25 mouse cellular contexts compared by ENCODE assay signal in the genomic region with DNA sequence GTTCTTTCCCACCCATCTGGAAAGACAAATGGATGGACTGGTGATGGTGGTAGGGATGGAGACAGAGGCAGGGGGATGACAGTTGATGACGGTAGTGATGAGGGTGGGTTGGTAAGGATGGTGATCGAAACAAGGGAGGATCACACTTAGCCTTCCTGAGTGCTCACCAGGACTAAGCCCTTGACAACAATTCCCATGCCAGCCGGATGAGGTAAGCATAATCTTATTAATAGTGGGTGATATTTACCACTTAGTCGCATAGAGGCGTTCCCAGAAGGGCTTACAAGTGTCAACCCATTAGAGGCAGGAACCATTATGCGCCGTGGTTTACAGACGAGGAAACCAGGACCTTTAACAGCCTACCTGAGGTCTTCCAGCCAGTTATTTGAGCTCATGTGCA. TPM values are rescaled to one million over a fixed set of nuclear protein-coding genes. Genes with fewer than 3 reads are reported as not detected.
DNase-seq lines count a peak whose midpoint lies in the region; ATAC-seq lines count a peak whose summit lies in the region.
"Had no signal": no experiment of that assay in that cellular context is flagged by ENCODE, and none has a peak within 500 bp of the region (broad histone marks: within the 10 kb centered on the region; RNA-seq: fewer than 3 reads in every experiment).

No protein-coding gene starts in this region.

- intact Hi-C loops in gastrocnemius, postnatal 14 days (cut with DNase I; ENCODE audit: low total_unique reads), result no loop called here
- intact Hi-C loops in gastrocnemius, postnatal 36 days (cut with DNase I), result no loop called here

- 91% methylated on average over 8 of the region's 8 CpGs for WGBS in limb, embryonic 10.5 days
- WGBS in hindbrain, embryonic 11.5 days, result 94% methylated on average over 8 of the region's 8 CpGs

- no peaks in the 10 kb centered on the region for H3K36me3 ChIP-seq in limb, embryonic 10.5 days
- no peaks in the 10 kb centered on the region for H3K36me3 ChIP-seq in hindbrain, embryonic 11.5 days (ENCODE audit: control insufficient read depth, insufficient read depth, low read length)
- H3K36me3 ChIP-seq: embryonic facial prominence, embryonic 13.5 days; embryonic facial prominence, embryonic 15.5 days; forebrain, embryonic 10.5 days; forebrain, embryonic 12.5 days had no signal

- 0 out of 2 replicates have a peak overlapping the region, but pooled peaks have one; percentile 83 for H3K27ac ChIP-seq in limb, embryonic 10.5 days
- H3K27ac ChIP-seq in hindbrain, embryonic 11.5 days (ENCODE audit: low read depth, low read length), result no peak overlapping the region
- H3K27ac ChIP-seq: embryonic facial prominence, embryonic 13.5 days; embryonic facial prominence, embryonic 15.5 days; forebrain, embryonic 10.5 days; forebrain, embryonic 12.5 days had no signal

- H3K9ac ChIP-seq in hindbrain, embryonic 11.5 days (ENCODE audit: low read depth, low read length), result no peak overlapping the region
- H3K9ac ChIP-seq: embryonic facial prominence, embryonic 13.5 days; embryonic facial prominence, embryonic 15.5 days; forebrain, embryonic 12.5 days had no signal

- no peak for ATAC-seq in hindbrain, embryonic 11.5 days (ENCODE audit: low FRiP score)
- ATAC-seq: forebrain, embryonic 14.5 days; forebrain, embryonic 16.5 days had no signal

- DNase-seq in gastrocnemius, postnatal 14 days, result peak; percentile 1
- no peak for DNase-seq in gastrocnemius, postnatal 36 days
- peak; percentile 56 for DNase-seq in retina, postnatal 1 day
- no peak for DNase-seq in retina, embryonic 14.5 days (ENCODE audit: low spot score)
- no peak for DNase-seq in limb, embryonic 10.5 days (ENCODE audit: low spot score)
- no peak for DNase-seq in hindbrain, embryonic 11.5 days (ENCODE audit: low spot score)
- DNase-seq: adrenal gland, adult 2 months; adrenal gland, postnatal 10 days; cerebellum, adult 11 months; cerebellum, adult 18-20 months; cerebellum, adult 8-10 months; cerebellum, adult 9-11 months; cerebellum, postnatal 14 days; cerebellum, postnatal 36 days; embryo, embryonic 11 days had no signal

- peaks cover 21% of the 10 kb centered on the region; the same call in 1 of the 2 replicates for H3K27me3 ChIP-seq in limb, embryonic 10.5 days (ENCODE audit: low read depth, poor library complexity, severe bottlenecking)
- no peaks in the 10 kb centered on the region for H3K27me3 ChIP-seq in hindbrain, embryonic 11.5 days (ENCODE audit: control insufficient read depth, insufficient read depth, low read length)

- H3K4me3 ChIP-seq in limb, embryonic 10.5 days, result no peak overlapping the region
- no peak overlapping the region for H3K4me3 ChIP-seq in hindbrain, embryonic 11.5 days (ENCODE audit: low read depth, low read length)
- H3K4me3 ChIP-seq: embryonic facial prominence, embryonic 13.5 days; embryonic facial prominence, embryonic 15.5 days; erythroblast, embryonic 14.5 days; forebrain, embryonic 10.5 days; forebrain, embryonic 12.5 days had no signal

- H3K4me2 ChIP-seq in hindbrain, embryonic 11.5 days (replicated peaks; ENCODE audit: low read depth, low read length), result no peak overlapping the region
- H3K4me2 ChIP-seq: embryonic facial prominence, embryonic 15.5 days; forebrain, embryonic 12.5 days had no signal

- H3K4me1 ChIP-seq in limb, embryonic 10.5 days, result peaks cover 36% of the 10 kb centered on the region
- H3K4me1 ChIP-seq in hindbrain, embryonic 11.5 days (replicated peaks; ENCODE audit: control insufficient read depth, insufficient read depth, low read length), result 0 out of 2 replicates have a peak, but pooled peaks cover 4% of the 10 kb centered on the region

- no peaks in the 10 kb centered on the region for H3K9me3 ChIP-seq in limb, embryonic 10.5 days (replicated peaks)
- no peaks in the 10 kb centered on the region for H3K9me3 ChIP-seq in hindbrain, embryonic 11.5 days (ENCODE audit: control insufficient read depth, low read length)

RNA-seq across cellular contexts. Expression of a gene that starts 24.4 kb away (rescaled TPM):
- under 1 TPM; 0.07 to 0.08 TPM for total RNA-seq in gastrocnemius, postnatal 14 days (2021)
- under 1 TPM; 0.07 to 0.08 TPM for total RNA-seq in gastrocnemius, postnatal 36 days (2021)
- 0.36 and 0.44 TPM in 2 replicates for polyA plus RNA-seq in limb, embryonic 10.5 days (2016; fragmentation: Nextera tagmentation; extraction: Ambion mirVana)
- polyA plus RNA-seq in hindbrain, embryonic 11.5 days (2014; fragmentation: Nextera tagmentation; extraction: Ambion mirVana), result 0.05 and 0.08 TPM in 2 replicates
- total RNA-seq: adrenal gland, adult 2 months; adrenal gland, postnatal 10 days; adrenal gland, postnatal 4 days; common myeloid progenitor, adult 5-6 weeks had no signal
- polyA plus RNA-seq: adrenal gland, adult 2 months; erythroblast, embryonic 14.5 days; forebrain, embryonic 14.5 days; forebrain, embryonic 16.5 days had no signal

RNA-seq across cellular contexts. Expression of a gene that starts 36.2 kb away (rescaled TPM):
- 100 to 1,000 TPM; 101 to 150 TPM for total RNA-seq in gastrocnemius, postnatal 14 days (2021)
- 100 to 1,000 TPM; 105 to 170 TPM for total RNA-seq in gastrocnemius, postnatal 36 days (2021)
- 0.05 and 0.33 TPM in 2 replicates for polyA plus RNA-seq in limb, embryonic 10.5 days (2016; fragmentation: Nextera tagmentation; extraction: Ambion mirVana)
- polyA plus RNA-seq in hindbrain, embryonic 11.5 days (2014; fragmentation: Nextera tagmentation; extraction: Ambion mirVana), result 1.2 and 2.4 TPM in 2 replicates

RNA-seq across cellular contexts. Expression of a gene that starts 59.5 kb away (rescaled TPM):
- total RNA-seq in gastrocnemius, postnatal 14 days (2021), result 1 to 10 TPM; 1.3 to 1.9 TPM
- total RNA-seq in gastrocnemius, postnatal 36 days (2021), result 1 to 10 TPM; 2.0 to 3.0 TPM
- polyA plus RNA-seq in limb, embryonic 10.5 days (2016; fragmentation: Nextera tagmentation; extraction: Ambion mirVana), result 1.3 and 1.5 TPM in 2 replicates
- not detected in 2 replicates for polyA plus RNA-seq in hindbrain, embryonic 11.5 days (2014; fragmentation: Nextera tagmentation; extraction: Ambion mirVana)
- total RNA-seq: adrenal gland, adult 2 months; adrenal gland, postnatal 4 days had no signal
- polyA plus RNA-seq: adrenal gland, adult 2 months; embryonic facial prominence, embryonic 11.5 days; erythroblast, embryonic 14.5 days; forebrain, embryonic 12.5 days; forebrain, embryonic 14.5 days; forebrain, embryonic 16.5 days had no signal

Comparison
In these comparisons a context has a peak if more than half of its experiments do, and no peak if none do; other contexts are left out.
1. DNase-seq: peak in gastrocnemius, postnatal 14 days (single experiment) and retina, postnatal 1 day (single experiment); none in gastrocnemius, postnatal 36 days (0 of 2), retina, embryonic 14.5 days (single experiment), limb, embryonic 10.5 days (single experiment) and hindbrain, embryonic 11.5 days (single experiment).